Mouse (Mus musculus): ENCODE results near the gene E2f4. TPM values are rescaled to one million over a fixed set of nuclear protein-coding genes. Genes with fewer than 3 reads are reported as not detected.

The E2f4 gene
- polyA plus RNA-seq, 1 experiment from 2014 or later = 56.9 TPM

GRCm38 (mm10) chr8:105348450-105349095 lies 51.1 kb downstream of the E2f4 start, which contains the start of gene Slc9a5:
Gene Slc9a5, plus strand, starts transcription at chr8:105348843.
- under 1% methylated on average over 34 of the region's 34 CpGs for WGBS
- Histone ChIP-seq H3K9ac (peak within 1 kb of the TSS; percentile 81), H3K4me2 (peak within 1 kb of the TSS; percentile 96), H3K4me1 (peaks cover 42% of the 10 kb centered on the region), H3K27ac (peak within 1 kb of the TSS; percentile 65), H3K4me3 (peak within 1 kb of the TSS; percentile 76), H3K36me3 (ENCODE audit: poor library complexity, severe bottlenecking) (no peaks in the 10 kb centered on the region), H3K9me3 (replicated peaks) (no peaks in the 10 kb centered on the region), H3K27me3 (peaks cover 10% of the 10 kb centered on the region; the same call in 1 of the 2 replicates)
- peak; percentile 20 for ATAC-seq

DNA sequence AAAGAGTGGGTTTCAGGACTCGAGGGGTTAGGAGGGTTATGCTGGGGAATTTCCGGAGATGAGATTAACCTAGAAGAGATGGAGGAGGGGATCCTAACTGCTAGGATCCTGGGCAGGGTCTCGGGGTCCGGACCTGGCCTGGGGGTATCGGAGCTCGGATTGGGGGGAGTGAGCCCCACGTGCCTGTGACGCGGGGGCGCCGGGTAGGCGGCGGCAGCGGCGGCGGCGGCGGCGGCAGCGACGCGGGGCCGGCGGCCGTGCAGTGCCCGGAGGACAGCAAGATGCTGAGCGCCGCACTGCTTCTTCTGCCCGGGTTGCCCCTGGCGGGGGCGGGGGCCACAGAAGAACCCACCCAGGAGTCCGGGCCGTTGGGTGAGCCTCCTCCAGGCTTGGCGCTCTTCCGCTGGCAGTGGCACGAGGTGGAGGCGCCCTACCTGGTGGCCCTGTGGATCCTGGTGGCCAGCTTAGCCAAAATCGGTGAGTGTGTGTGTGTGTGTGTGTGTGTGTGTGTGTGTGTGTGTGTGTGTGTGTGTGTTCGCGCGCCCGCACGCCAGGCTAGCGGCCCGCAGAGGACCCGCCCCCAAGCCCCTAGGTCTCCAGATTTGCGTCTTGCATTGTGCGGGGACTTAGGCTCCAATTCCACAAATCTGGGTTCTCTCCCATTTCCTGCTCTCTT lies 51.8 kb downstream of the E2f4 start:
- H3K9ac ChIP-seq = peak overlapping the region; percentile 81
- H3K4me1 ChIP-seq = peaks cover 42% of the 10 kb centered on the region
- peak overlapping the region; percentile 96 for H3K4me2 ChIP-seq
- peaks cover 10% of the 10 kb centered on the region; the same call in 1 of the 2 replicates for H3K27me3 ChIP-seq
- ATAC-seq = peak; percentile 32
- no peaks in the 10 kb centered on the region for H3K9me3 ChIP-seq (replicated peaks)
- 0% methylated on average over 31 of the region's 48 CpGs for WGBS
- H3K27ac ChIP-seq = 0 out of 2 replicates have a peak overlapping the region, but pooled peaks have one; percentile 65
- no peaks in the 10 kb centered on the region for H3K36me3 ChIP-seq (ENCODE audit: poor library complexity, severe bottlenecking)
- peak overlapping the region; percentile 76 for H3K4me3 ChIP-seq

DNA sequence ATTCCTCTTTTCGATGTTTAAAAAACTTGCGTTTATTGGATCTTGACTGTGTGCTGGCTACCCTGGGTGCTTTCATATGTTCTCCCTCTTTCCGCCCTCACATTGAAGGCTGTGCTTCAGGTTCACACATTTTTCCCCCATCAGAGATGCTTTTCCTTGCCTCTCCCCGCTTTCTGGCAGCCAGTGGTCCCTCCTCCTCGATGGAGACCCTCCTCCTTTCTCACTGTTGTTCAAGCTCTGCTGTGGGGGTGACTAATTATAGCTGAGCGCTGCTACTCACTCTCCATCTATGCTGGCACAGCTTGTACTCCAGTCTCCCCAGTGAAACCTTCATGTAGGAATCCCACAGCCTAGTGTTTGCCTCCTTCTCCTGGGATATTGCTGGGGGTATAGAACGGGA lies 52.7 kb downstream of the E2f4 start:
- no peak for ATAC-seq
- 31% methylated on average over 7 of the region's 7 CpGs for WGBS

DNA sequence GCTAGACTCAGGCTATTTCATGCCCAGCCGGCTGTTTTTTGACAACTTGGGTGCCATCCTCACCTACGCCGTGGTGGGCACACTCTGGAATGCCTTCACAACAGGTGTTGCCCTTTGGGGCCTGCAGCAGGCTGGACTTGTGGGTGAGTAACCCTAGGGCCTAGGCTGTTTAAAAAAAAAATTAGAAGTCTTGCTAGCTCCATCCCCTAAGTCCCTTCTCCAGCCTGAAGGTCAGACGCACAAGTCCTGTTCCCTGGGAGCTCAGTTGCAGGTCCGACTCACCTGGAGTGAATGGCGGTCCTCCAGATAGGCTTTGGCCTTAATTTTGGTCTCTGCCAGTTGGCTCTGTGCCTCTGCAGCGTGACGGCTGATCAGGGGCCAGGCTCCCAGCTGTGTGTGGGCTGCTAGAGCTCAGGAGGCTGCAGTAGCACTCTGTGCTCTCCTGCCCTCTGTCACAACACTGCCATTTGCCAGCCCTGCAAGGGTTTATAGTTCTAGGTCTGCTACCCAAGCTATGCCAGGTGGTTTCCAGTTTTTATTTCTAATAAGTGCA lies 56.2 kb downstream of the E2f4 start:
- WGBS = 81% methylated on average over 8 of the region's 8 CpGs
- no peaks in the 10 kb centered on the region for H3K27me3 ChIP-seq

More for the DNA sequence above, 52.7 kb downstream of the E2f4 start:
- Histone ChIP-seq H3K9me3 (replicated peaks) (no peaks in the 10 kb centered on the region), H3K9ac (peak overlapping the region; percentile 81), H3K27me3 (peaks cover 10% of the 10 kb centered on the region; the same call in 1 of the 2 replicates), H3K27ac (peak overlapping the region; percentile 45; the same call in 1 of the 2 replicates), H3K4me1 (peaks cover 42% of the 10 kb centered on the region), H3K36me3 (ENCODE audit: poor library complexity, severe bottlenecking) (0 out of 2 replicates have a peak, but pooled peaks cover 2% of the 10 kb centered on the region), H3K4me2 (peak overlapping the region; percentile 96), H3K4me3 (peak overlapping the region; percentile 76)

GRCm38 (mm10) chr8:105354549-105354948 lies 57.1 kb downstream of the E2f4 start:
- no peaks in the 10 kb centered on the region for H3K27me3 ChIP-seq
- H3K4me2 ChIP-seq = no peak overlapping the region
- H3K27ac ChIP-seq = no peak overlapping the region
- ATAC-seq = no peak
- H3K9ac ChIP-seq = no peak overlapping the region
- no peak overlapping the region for H3K4me3 ChIP-seq
- WGBS = 95% methylated on average over 4 of the region's 4 CpGs
- peaks cover 30% of the 10 kb centered on the region for H3K36me3 ChIP-seq (ENCODE audit: poor library complexity, severe bottlenecking)
- peaks cover 17% of the 10 kb centered on the region for H3K4me1 ChIP-seq
- no peaks in the 10 kb centered on the region for H3K9me3 ChIP-seq (replicated peaks)

More for the DNA sequence above, 56.2 kb downstream of the E2f4 start:
- no peak overlapping the region for H3K9ac ChIP-seq
- ATAC-seq = no peak
- H3K36me3 ChIP-seq (ENCODE audit: poor library complexity, severe bottlenecking) = peaks cover 27% of the 10 kb centered on the region
- no peaks in the 10 kb centered on the region for H3K9me3 ChIP-seq (replicated peaks)
- no peak overlapping the region for H3K27ac ChIP-seq
- H3K4me3 ChIP-seq = no peak overlapping the region
- peaks cover 20% of the 10 kb centered on the region for H3K4me1 ChIP-seq
- no peak overlapping the region for H3K4me2 ChIP-seq

MicroRNAs within 50 kb of the gene (microRNA counts, 519-probe panel; counts per million panel counts)
- microRNA mmu-miR-328 = 3,174 counts per million, percentile 68 among the panel's probes with 10 or more counts

Small RNAs within 50 kb of the gene (microRNA-seq; reads per million reads assigned to microRNA genes)
- gene Gm27320 (not detected), gene Mir328 (295 reads per million, percentile 65 among the genes with 10 or more reads in this experiment)

Other genes with a start within 250 kb of the E2f4 start
- gene Ces3a, start 249.1 kb upstream of the E2f4 start, polyA plus RNA-seq (2015; fragmentation: Nextera tagmentation; extraction: Ambion mirVana) = not detected in 2 replicates
- not detected in 2 replicates for gene Ces3b, start 213.9 kb upstream of the E2f4 start, polyA plus RNA-seq (2015; fragmentation: Nextera tagmentation; extraction: Ambion mirVana)
- 0.09 TPM in 1 of 2 replicates, not detected in the other for gene Ces4a, start 165.9 kb upstream of the E2f4 start, polyA plus RNA-seq (2015; fragmentation: Nextera tagmentation; extraction: Ambion mirVana)
- 38.3 and 40.1 TPM in 2 replicates for gene Cbfb, start 127.0 kb upstream of the E2f4 start, polyA plus RNA-seq (2015; fragmentation: Nextera tagmentation; extraction: Ambion mirVana)
- 25.2 and 26.4 TPM in 2 replicates for gene D230025D16Rik, start 72.5 kb upstream of the E2f4 start, polyA plus RNA-seq (2015; fragmentation: Nextera tagmentation; extraction: Ambion mirVana)
- gene B3gnt9, start 42.5 kb upstream of the E2f4 start, polyA plus RNA-seq (2015; fragmentation: Nextera tagmentation; extraction: Ambion mirVana) = 1.3 and 2.4 TPM in 2 replicates
- gene Tradd, start 33.1 kb upstream of the E2f4 start, polyA plus RNA-seq (2015; fragmentation: Nextera tagmentation; extraction: Ambion mirVana) = 13.2 and 13.3 TPM in 2 replicates
- gene Fbxl8, start 33.0 kb upstream of the E2f4 start, polyA plus RNA-seq (2015; fragmentation: Nextera tagmentation; extraction: Ambion mirVana) = 0.44 and 0.58 TPM in 2 replicates
- 0.10 and 0.13 TPM in 2 replicates for gene Hsf4, start 27.9 kb upstream of the E2f4 start, polyA plus RNA-seq (2015; fragmentation: Nextera tagmentation; extraction: Ambion mirVana)
- 2.4 and 3.0 TPM in 2 replicates for gene Nol3, start 21.5 kb upstream of the E2f4 start, polyA plus RNA-seq (2015; fragmentation: Nextera tagmentation; extraction: Ambion mirVana)
- 57.4 and 66.1 TPM in 2 replicates for gene 4931428F04Rik, start 7.8 kb upstream of the E2f4 start, polyA plus RNA-seq (2015; fragmentation: Nextera tagmentation; extraction: Ambion mirVana)
- gene Exoc3l, start 1.6 kb upstream of the E2f4 start, polyA plus RNA-seq (2015; fragmentation: Nextera tagmentation; extraction: Ambion mirVana) = 9.8 and 10.3 TPM in 2 replicates
- gene Elmo3, start 7.9 kb downstream of the E2f4 start, polyA plus RNA-seq (2015; fragmentation: Nextera tagmentation; extraction: Ambion mirVana) = 0.75 and 0.83 TPM in 2 replicates
- 0.61 and 0.94 TPM in 2 replicates for gene Lrrc29, start 28.6 kb downstream of the E2f4 start, polyA plus RNA-seq (2015; fragmentation: Nextera tagmentation; extraction: Ambion mirVana)
- 107 and 109 TPM in 2 replicates for gene Tmem208, start 28.7 kb downstream of the E2f4 start, polyA plus RNA-seq (2015; fragmentation: Nextera tagmentation; extraction: Ambion mirVana)
- 0.81 and 0.97 TPM in 2 replicates for gene Fhod1, start 50.3 kb downstream of the E2f4 start, polyA plus RNA-seq (2015; fragmentation: Nextera tagmentation; extraction: Ambion mirVana)
- gene Slc9a5, start 51.2 kb downstream of the E2f4 start, polyA plus RNA-seq (2015; fragmentation: Nextera tagmentation; extraction: Ambion mirVana) = 4.6 and 5.0 TPM in 2 replicates
- gene Plekhg4, start 75.6 kb downstream of the E2f4 start, polyA plus RNA-seq (2015; fragmentation: Nextera tagmentation; extraction: Ambion mirVana) = 0.85 and 1.1 TPM in 2 replicates
- not detected in 2 replicates for gene Kctd19, start 115.8 kb downstream of the E2f4 start, polyA plus RNA-seq (2015; fragmentation: Nextera tagmentation; extraction: Ambion mirVana)
- 0.44 and 0.98 TPM in 2 replicates for gene Lrrc36, start 115.9 kb downstream of the E2f4 start, polyA plus RNA-seq (2015; fragmentation: Nextera tagmentation; extraction: Ambion mirVana)
- 34.6 and 40.4 TPM in 2 replicates for gene Tppp3, start 173.9 kb downstream of the E2f4 start, polyA plus RNA-seq (2015; fragmentation: Nextera tagmentation; extraction: Ambion mirVana)
- gene Zdhhc1, start 199.2 kb downstream of the E2f4 start, polyA plus RNA-seq (2015; fragmentation: Nextera tagmentation; extraction: Ambion mirVana) = 20.6 and 24.8 TPM in 2 replicates
- gene Hsd11b2, start 221.1 kb downstream of the E2f4 start, polyA plus RNA-seq (2015; fragmentation: Nextera tagmentation; extraction: Ambion mirVana) = 3.9 and 6.1 TPM in 2 replicates